Mouse (Mus musculus) leukemia stem cell, adult 10-12 weeks (primary cell): ENCODE data around the gene Olfr1444. TPM values are rescaled to one million over a fixed set of nuclear protein-coding genes. Genes with fewer than 3 reads are reported as not detected.

Experiments used
- polyA plus RNA-seq: library from polyadenylated mRNA; stranded (reverse); fragments of >175 nt; gene quantifications from 2 replicates; pipeline ENCODE4 v1.2.3, GENCODE M21; 2012; ENCODE audit warnings: low replicate concordance

Gene Olfr1444
- not detected in 2 replicates for polyA plus RNA-seq

DNA sequence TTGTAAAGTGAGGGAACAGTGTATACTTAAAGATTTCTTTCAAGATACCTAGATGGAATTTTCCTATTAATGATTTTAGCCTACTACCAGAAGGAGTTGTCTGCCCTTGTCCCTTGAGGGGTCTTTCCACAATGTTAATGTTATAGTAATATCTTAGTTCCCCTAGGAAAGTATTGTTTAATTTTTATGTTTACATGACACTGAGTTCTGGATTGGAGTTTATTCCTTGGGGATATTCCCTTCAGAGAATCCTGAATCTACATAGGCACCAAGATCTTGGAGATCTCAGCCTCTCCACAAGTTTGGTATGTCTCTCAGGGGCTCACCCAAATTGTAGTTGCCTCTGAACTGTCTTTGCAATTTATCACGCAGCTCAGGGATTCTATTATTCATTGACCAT, at the start of gene Olfr1444:
Gene Olfr1444, plus strand, starts transcription at position 301 of the 400 bp plus-strand sequence.

DNA sequence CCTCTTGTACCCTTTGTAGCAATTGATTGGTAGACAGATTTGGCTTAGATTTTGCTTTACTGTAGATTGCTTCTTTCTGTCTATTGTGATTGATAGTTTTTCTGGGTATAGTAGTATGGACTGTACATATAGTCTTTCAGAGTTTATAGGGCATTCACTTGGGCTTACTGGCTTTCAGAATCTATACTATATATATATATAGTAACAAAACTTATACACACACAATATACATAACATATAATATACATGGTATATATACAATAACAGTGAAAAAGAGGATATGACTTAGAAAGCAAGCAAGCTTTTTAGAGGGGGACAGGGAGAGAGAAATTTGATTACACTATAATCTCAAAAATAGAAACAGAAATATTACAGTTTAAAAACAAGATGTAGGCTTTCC, 10.7 kb upstream of the Olfr1444 start, which contains the start of gene Gm5244:
Gene Gm5244, plus strand, starts transcription at position 301 of the 400 bp plus-strand sequence.

DNA sequence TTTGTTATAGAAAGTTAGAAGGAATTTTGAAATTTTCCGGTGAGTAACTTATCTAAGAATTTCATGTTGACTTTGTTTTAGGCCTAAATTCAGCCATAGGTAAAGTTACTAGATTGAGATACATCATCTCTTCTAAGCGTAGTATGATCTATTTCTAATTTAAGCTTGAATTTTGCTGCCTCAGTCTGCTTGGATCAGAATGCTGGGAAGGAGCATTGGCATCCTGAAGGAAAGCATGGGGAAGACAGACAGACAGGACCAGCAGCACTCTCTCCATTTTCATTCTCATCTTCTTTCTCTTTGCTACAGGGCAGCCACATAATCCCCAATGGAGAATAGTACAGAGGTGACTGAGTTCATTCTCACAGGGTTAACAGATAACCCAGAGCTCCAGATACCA, 26.5 kb downstream of the Olfr1444 start, which contains the start of gene Olfr1445:
Gene Olfr1445, plus strand, starts transcription at position 301 of the 400 bp plus-strand sequence.

DNA sequence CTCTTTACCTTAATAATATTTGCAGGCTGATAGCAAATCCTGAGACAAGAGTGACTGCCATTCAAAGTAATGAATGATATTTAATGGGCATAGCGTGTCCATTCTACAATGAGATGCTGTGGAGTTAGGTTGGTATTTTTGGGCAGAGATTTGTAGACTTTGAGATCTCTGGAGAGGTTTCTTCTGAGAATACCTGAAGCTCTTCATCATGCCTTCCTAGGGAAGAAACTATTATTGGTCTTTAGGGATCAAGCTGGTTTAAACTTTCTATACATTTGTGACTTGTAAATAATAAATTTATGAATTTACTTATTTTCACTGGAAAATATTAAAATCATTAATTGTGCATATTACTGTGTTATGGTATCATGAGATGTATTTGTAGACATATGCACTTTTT, 36.3 kb downstream of the Olfr1444 start, which contains the start of gene Olfr1446:
Gene Olfr1446, minus strand, starts transcription at position 101 of the 400 bp plus-strand sequence.

GRCm38 (mm10) chr19:12903643-12904042, 46.6 kb downstream of the Olfr1444 start, which contains the start of gene Olfr1447:
TSS of gene Olfr1447 (minus strand) at chr19:12903743.

Other genes starting within 250 kb of the Olfr1444 start
- not detected in 2 replicates for gene Glyat, start 224.0 kb upstream of the Olfr1444 start, polyA plus RNA-seq
- gene Olfr1442, start 186.8 kb upstream of the Olfr1444 start, polyA plus RNA-seq = not detected in 2 replicates
- gene Olfr1443, start 179.2 kb upstream of the Olfr1444 start, polyA plus RNA-seq = not detected in 2 replicates
- not detected in 2 replicates for gene Keg1, start 161.5 kb upstream of the Olfr1444 start, polyA plus RNA-seq
- gene Cntf, start 91.7 kb upstream of the Olfr1444 start, polyA plus RNA-seq = not detected in 2 replicates
- gene Zfp91, start 61.2 kb upstream of the Olfr1444 start, polyA plus RNA-seq = 27.9 and 41.2 TPM in 2 replicates
- 0.54 and 1.7 TPM in 2 replicates for gene Lpxn, start 61.1 kb upstream of the Olfr1444 start, polyA plus RNA-seq
- not detected in 2 replicates for gene Gm5244, start 10.6 kb upstream of the Olfr1444 start, polyA plus RNA-seq
- gene Olfr1445, start 26.6 kb downstream of the Olfr1444 start, polyA plus RNA-seq = 0.18 TPM in 1 of 2 replicates, not detected in the other
- gene Olfr1446, start 36.2 kb downstream of the Olfr1444 start, polyA plus RNA-seq = 0.09 TPM in 1 of 2 replicates, not detected in the other
- gene Olfr1447, start 46.5 kb downstream of the Olfr1444 start, polyA plus RNA-seq = not detected in 2 replicates
- gene Olfr1448, start 67.1 kb downstream of the Olfr1444 start, polyA plus RNA-seq = not detected in 2 replicates
- not detected in 2 replicates for gene Olfr1449, start 73.6 kb downstream of the Olfr1444 start, polyA plus RNA-seq
- gene Olfr1450, start 93.0 kb downstream of the Olfr1444 start, polyA plus RNA-seq = not detected in 2 replicates
- gene Olfr1451, start 137.7 kb downstream of the Olfr1444 start, polyA plus RNA-seq = not detected in 2 replicates
- not detected in 2 replicates for gene Olfr1453, start 171.0 kb downstream of the Olfr1444 start, polyA plus RNA-seq
- gene Olfr1454, start 203.3 kb downstream of the Olfr1444 start, polyA plus RNA-seq = not detected in 2 replicates
- not detected in 2 replicates for gene Olfr1457, start 240.6 kb downstream of the Olfr1444 start, polyA plus RNA-seq
- not detected in 2 replicates for gene Olfr1458, start 249.5 kb downstream of the Olfr1444 start, polyA plus RNA-seq